Mouse (Mus musculus) lung, postnatal 25 days (tissue): ENCODE measurements around the gene Fbxo42.

Experiments used
- DNase-seq: peaks from one replicate; pipeline ENCODE4 v3.0.0; 2022; ENCODE audit warnings: low spot score

The Fbxo42 gene

GRCm38 (mm10) chr4:141175783-141176182 is 28.1 kb downstream of the Fbxo42 start:
- no peak for DNase-seq

GRCm38 (mm10) chr4:141176328-141176838 is 28.7 kb downstream of the Fbxo42 start:
- DNase-seq, result no peak

- peak; percentile 17 for DNase-seq
Measured at GRCm38 (mm10) chr4:141178500-141178899, 30.8 kb downstream of the Fbxo42 start.

- no peak for DNase-seq
Measured at GRCm38 (mm10) chr4:141180831-141181230, 33.1 kb downstream of the Fbxo42 start.

- DNase-seq, result no peak
Measured at GRCm38 (mm10) chr4:141181981-141182380, 34.3 kb downstream of the Fbxo42 start.

GRCm38 (mm10) chr4:141183932-141184331 is 36.2 kb downstream of the Fbxo42 start:
- DNase-seq, result no peak

GRCm38 (mm10) chr4:141184426-141184825 is 36.7 kb downstream of the Fbxo42 start:
- DNase-seq, result no peak

- no peak for DNase-seq
Measured at GRCm38 (mm10) chr4:141186923-141187836, 39.5 kb downstream of the Fbxo42 start.

GRCm38 (mm10) chr4:141191294-141191693 is 43.6 kb downstream of the Fbxo42 start:
- peak; percentile 4 for DNase-seq

- no peak for DNase-seq
Measured at GRCm38 (mm10) chr4:141194553-141194952, 46.8 kb downstream of the Fbxo42 start.

- no peak for DNase-seq
Measured at GRCm38 (mm10) chr4:141196981-141197685, 49.4 kb downstream of the Fbxo42 start.

- DNase-seq, result no peak
Measured at GRCm38 (mm10) chr4:141197686-141198035, 49.9 kb downstream of the Fbxo42 start.

- DNase-seq, result peak; percentile 3
Measured at GRCm38 (mm10) chr4:141200906-141201305, 53.2 kb downstream of the Fbxo42 start.

GRCm38 (mm10) chr4:141202192-141202591 is 54.5 kb downstream of the Fbxo42 start:
- DNase-seq, result no peak

- peak; percentile 13 for DNase-seq
Measured at GRCm38 (mm10) chr4:141204580-141205061, 56.9 kb downstream of the Fbxo42 start.

GRCm38 (mm10) chr4:141207081-141207480 is 59.4 kb downstream of the Fbxo42 start:
- no peak for DNase-seq

- no peak for DNase-seq
Measured at GRCm38 (mm10) chr4:141210524-141211219, 63.0 kb downstream of the Fbxo42 start.

- DNase-seq, result no peak
Measured at GRCm38 (mm10) chr4:141211646-141212045, 63.9 kb downstream of the Fbxo42 start.

- DNase-seq, result no peak
Measured at GRCm38 (mm10) chr4:141212892-141213291, 65.2 kb downstream of the Fbxo42 start.

- no peak for DNase-seq
Measured at GRCm38 (mm10) chr4:141213342-141213741, 65.6 kb downstream of the Fbxo42 start.

GRCm38 (mm10) chr4:141213770-141214336 is 66.1 kb downstream of the Fbxo42 start, which contains the start of gene Rsg1:
Rsg1 (plus strand) TSS chr4:141213956.
- peak; percentile 93 for DNase-seq
